Mouse (Mus musculus) limb, embryonic 15.5 days (tissue): ENCODE data around the gene Bcl11a. TPM values are rescaled to one million over a fixed set of nuclear protein-coding genes. Genes with fewer than 3 reads are reported as not detected.

Source experiments
- ATAC-seq: fragments of 200-750 bp; cut with Nextera tagmentation; 2 replicates; pipeline ENCODE4 v1.8.0; 2017; ENCODE audit warnings: low read depth, moderate TSS enrichment; ENCODE audit not compliant: insufficient number of reproducible peaks, low FRiP score, low TSS enrichment
- H3K27ac ChIP-seq: fragments of 300-500 bp; sonication (generic); 2 replicates; pipeline ENCODE4 v1.5.1; 2015; ENCODE audit warnings: moderate library complexity, mild to moderate bottlenecking, inconsistent platforms
- H3K27me3 ChIP-seq: fragments of 300-500 bp; sonication (generic); 2 replicates; pipeline ENCODE4 v1.6.1; 2015; ENCODE audit warnings: inconsistent platforms
- H3K36me3 ChIP-seq: fragments of 300-500 bp; sonication (generic); 2 replicates; pipeline ENCODE4 v1.6.1; 2015; ENCODE audit warnings: inconsistent platforms
- H3K4me1 ChIP-seq: fragments of 300-500 bp; sonication (generic); 2 replicates; pipeline ENCODE4 v1.6.1; 2015; ENCODE audit warnings: inconsistent platforms
- H3K4me2 ChIP-seq: fragments of 300-500 bp; sonication (generic); 2 replicates; pipeline ENCODE4 v1.6.1; 2015; ENCODE audit warnings: mild to moderate bottlenecking, inconsistent platforms
- H3K4me3 ChIP-seq: fragments of 300-500 bp; sonication (generic); 2 replicates; pipeline ENCODE4 v1.5.1; 2015; ENCODE audit warnings: mild to moderate bottlenecking, inconsistent platforms
- H3K9ac ChIP-seq: fragments of 300-500 bp; sonication (generic); 2 replicates; pipeline ENCODE4 v1.6.1; 2015; ENCODE audit warnings: inconsistent platforms
- H3K9me3 ChIP-seq: fragments of 300-500 bp; sonication (generic); 2 replicates; pipeline ENCODE4 v1.6.1; 2016; ENCODE audit warnings: inconsistent platforms
- WGBS: fragments of 180-500 bp; shearing (Covaris S2); methylation state at CpG from one replicate; pipeline ENCODE4 v1.1.7; 2015; 5-methylcytosine and 5-hydroxymethylcytosine counted together
- polyA plus RNA-seq: library from polyadenylated mRNA; unstranded; fragments of >200 nt; fragmentation: Nextera tagmentation; extraction: Ambion mirVana; gene quantifications from 2 replicates; pipeline ENCODE4 v1.2.1, GENCODE M21; 2015

Bcl11a gene
- polyA plus RNA-seq, 1 experiment from 2014 or later, result 60.9 TPM

DNA sequence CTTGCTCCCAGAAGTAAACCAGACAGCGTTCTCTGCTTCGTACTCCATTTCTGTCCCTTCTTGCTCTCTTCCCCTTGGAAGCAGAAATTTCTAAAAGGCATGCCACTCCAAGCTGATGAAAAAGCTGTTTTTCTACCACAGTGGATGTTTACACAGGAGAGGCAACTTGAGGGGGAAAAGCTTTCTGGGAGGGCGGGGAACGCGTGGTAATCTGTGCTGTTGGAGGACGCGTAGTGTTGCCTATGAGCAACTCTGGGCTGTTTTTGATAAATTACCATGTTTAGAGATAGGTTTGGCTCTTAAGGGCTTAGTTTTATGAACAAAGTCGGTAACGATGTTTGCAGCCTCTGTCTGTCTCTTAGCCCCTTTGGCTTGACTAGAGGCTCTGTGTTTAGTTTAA lies 17.4 kb downstream of the Bcl11a start:
- Histone ChIP-seq H3K27ac (peak overlapping the region; percentile 47; the same call in 1 of the 2 replicates), H3K4me3 (no peak overlapping the region), H3K4me1 (peaks cover 68% of the 10 kb centered on the region), H3K4me2 (no peak overlapping the region), H3K9ac (no peak overlapping the region), H3K9me3 (no peaks in the 10 kb centered on the region), H3K27me3 (no peaks in the 10 kb centered on the region), H3K36me3 (no peaks in the 10 kb centered on the region)
- ATAC-seq, result no peak
- 50% methylated on average over 9 of the region's 9 CpGs for WGBS

DNA sequence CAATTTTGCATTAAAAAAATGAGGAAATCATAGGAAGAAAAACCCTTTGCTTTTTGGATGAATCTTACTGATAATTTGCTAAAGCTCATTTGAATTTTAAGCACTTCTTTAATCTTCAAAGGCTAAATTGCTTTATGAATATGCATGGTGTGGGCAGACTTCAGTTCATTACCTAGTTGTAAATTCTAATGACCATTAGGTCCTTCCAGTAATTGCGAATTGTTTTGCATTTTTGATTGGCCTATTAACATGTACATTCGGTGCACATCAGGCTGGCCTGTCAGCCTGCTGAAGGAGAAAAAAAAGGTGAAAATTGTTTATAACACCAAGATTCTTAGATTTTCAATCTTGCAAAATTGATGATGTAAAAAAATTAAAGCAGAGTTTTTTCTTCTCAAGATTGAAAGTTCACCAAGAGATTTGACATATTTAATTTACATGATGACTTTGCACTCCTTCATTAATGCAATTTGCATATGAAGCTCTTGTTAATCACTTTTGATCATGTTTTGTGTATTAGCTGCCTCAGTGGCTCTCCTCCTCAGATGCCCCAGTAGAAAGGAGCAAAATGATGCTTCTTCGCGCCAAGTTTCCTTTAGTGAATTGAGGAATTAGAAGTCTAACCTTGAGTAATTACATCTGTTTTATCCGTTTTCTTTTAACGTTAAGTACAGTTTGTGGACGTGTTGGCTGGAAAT lies 17.9 kb downstream of the Bcl11a start:
- H3K4me3 ChIP-seq, result no peak overlapping the region
- H3K27me3 ChIP-seq, result no peaks in the 10 kb centered on the region
- no peaks in the 10 kb centered on the region for H3K36me3 ChIP-seq
- no peak overlapping the region for H3K4me2 ChIP-seq
- WGBS, result 56% methylated on average over 7 of the region's 7 CpGs
- H3K4me1 ChIP-seq, result peaks cover 69% of the 10 kb centered on the region
- no peak overlapping the region for H3K9ac ChIP-seq
- H3K9me3 ChIP-seq, result no peaks in the 10 kb centered on the region
- no peak overlapping the region for H3K27ac ChIP-seq
- ATAC-seq, result no peak

DNA sequence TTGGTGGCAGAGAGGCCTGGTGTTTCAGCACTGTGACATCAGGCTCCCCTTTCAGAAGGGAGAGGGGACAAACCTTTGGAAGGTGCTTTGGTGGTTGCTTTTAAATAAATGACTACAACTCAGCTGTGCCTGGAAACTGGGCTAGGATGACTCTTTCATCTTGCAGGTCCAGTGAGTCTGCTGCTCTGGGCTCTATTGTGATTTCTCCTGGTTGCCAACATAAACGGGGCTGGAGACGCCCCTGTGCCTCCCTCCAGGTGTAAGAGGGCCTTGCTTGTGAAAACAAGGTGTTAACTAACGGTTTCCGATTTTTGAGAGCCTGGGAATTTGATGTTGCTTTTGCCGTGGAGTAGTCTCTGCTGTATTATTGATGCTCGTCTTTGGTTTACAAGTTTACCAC lies 18.6 kb downstream of the Bcl11a start:
- no peak overlapping the region for H3K9ac ChIP-seq
- WGBS, result 30% methylated on average over 6 of the region's 6 CpGs
- H3K9me3 ChIP-seq, result no peaks in the 10 kb centered on the region
- no peaks in the 10 kb centered on the region for H3K36me3 ChIP-seq
- H3K4me1 ChIP-seq, result peaks cover 74% of the 10 kb centered on the region
- ATAC-seq, result no peak
- H3K4me3 ChIP-seq, result no peak overlapping the region
- no peak overlapping the region for H3K4me2 ChIP-seq
- H3K27me3 ChIP-seq, result no peaks in the 10 kb centered on the region
- 0 out of 2 replicates have a peak overlapping the region, but pooled peaks have one; percentile 55 for H3K27ac ChIP-seq

DNA sequence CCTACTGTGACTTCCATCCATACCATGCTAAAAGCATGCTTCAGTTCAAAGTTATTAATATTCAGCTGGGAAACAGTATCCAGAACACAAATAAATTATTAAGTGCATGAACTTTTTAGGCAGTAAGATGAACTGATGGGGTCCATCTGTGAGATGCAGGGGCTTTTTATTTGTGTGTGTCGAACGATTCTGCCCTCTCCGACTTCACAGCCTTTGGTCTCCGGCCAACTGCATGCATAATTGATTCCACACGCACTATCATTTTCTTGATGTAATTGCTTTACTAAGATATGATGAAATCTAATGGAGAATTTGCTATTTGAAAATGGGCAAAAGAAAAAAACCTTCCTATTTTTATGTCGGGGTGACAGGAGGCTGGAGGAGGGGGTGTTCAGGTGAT lies 19.2 kb downstream of the Bcl11a start:
- no peak for ATAC-seq
- Histone ChIP-seq H3K27ac (no peak overlapping the region), H3K9ac (no peak overlapping the region), H3K4me3 (no peak overlapping the region), H3K4me2 (no peak overlapping the region), H3K27me3 (no peaks in the 10 kb centered on the region), H3K36me3 (no peaks in the 10 kb centered on the region), H3K9me3 (no peaks in the 10 kb centered on the region), H3K4me1 (peaks cover 74% of the 10 kb centered on the region)
- 31% methylated on average over 6 of the region's 6 CpGs for WGBS

DNA sequence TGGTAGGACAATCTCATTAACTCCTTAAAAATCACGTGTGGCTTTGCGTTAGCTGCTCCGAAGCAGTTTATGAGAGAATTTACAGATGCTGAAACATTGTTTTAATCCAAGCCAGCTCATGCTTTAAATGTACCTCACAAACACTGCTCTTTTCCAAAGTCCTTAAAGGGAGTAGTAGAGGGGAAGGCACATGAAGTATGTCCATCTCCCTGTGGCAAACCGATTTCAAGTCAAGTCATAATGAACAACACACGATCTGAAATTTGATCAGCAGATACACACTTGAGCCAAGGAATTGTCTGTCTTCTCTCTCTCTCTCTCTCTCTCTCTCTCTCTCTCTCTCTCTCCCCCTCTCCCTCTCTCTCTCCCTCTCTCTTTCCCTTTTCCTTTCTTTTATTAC lies 20.2 kb downstream of the Bcl11a start:
- Histone ChIP-seq H3K4me3 (no peak overlapping the region), H3K27me3 (no peaks in the 10 kb centered on the region), H3K36me3 (no peaks in the 10 kb centered on the region), H3K4me2 (no peak overlapping the region), H3K4me1 (peaks cover 78% of the 10 kb centered on the region), H3K9ac (no peak overlapping the region), H3K27ac (0 out of 2 replicates have a peak overlapping the region, but pooled peaks have one; percentile 22), H3K9me3 (no peaks in the 10 kb centered on the region)
- WGBS, result 22% methylated on average over 5 of the region's 5 CpGs
- no peak for ATAC-seq

DNA sequence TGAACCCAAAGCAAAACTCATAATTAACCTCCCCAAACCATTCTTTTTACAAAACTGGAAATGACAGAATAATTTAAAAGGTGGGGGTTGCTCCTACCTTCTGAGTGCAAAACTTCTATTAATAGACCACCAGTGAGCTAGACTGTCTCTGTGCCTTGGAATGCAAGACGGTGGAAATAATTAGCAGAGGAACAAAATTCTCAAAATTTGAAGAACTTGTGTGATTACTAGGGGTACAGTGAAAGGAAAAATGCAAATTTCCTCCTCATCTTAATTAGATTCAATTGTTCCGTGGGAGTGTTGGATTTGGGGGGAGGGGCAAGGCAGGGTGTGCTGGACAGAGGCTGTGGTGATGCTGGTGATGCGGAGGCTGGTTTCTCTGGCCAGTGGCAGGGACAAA lies 20.8 kb downstream of the Bcl11a start:
- H3K9ac ChIP-seq, result no peak overlapping the region
- 35% methylated on average over 3 of the region's 3 CpGs for WGBS
- peak overlapping the region; percentile 13; the same call in 1 of the 2 replicates for H3K4me2 ChIP-seq
- no peak overlapping the region for H3K4me3 ChIP-seq
- no peaks in the 10 kb centered on the region for H3K9me3 ChIP-seq
- H3K36me3 ChIP-seq, result no peaks in the 10 kb centered on the region
- H3K27me3 ChIP-seq, result no peaks in the 10 kb centered on the region
- no peak for ATAC-seq
- H3K4me1 ChIP-seq, result peaks cover 83% of the 10 kb centered on the region
- H3K27ac ChIP-seq, result 0 out of 2 replicates have a peak overlapping the region, but pooled peaks have one; percentile 51

DNA sequence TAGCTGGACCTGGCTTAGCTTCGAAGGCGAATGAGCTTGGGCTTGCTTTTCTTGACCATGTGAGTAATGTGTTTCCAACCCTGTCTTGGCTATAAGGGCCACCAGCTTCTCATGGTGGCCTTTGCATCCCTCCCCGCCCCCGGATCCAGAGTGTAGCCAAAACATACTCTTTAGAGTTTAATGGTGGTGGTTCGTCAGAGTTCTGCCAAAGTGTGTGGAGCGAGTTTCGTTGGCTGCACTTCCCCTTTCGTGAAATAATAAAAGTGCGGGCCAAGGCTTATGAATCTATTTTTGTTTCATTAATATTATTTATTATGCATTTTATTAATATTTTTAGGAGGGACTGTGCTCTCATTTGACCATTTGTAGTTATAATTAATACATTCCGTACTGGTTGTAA lies 21.4 kb downstream of the Bcl11a start:
- no peak for ATAC-seq

DNA sequence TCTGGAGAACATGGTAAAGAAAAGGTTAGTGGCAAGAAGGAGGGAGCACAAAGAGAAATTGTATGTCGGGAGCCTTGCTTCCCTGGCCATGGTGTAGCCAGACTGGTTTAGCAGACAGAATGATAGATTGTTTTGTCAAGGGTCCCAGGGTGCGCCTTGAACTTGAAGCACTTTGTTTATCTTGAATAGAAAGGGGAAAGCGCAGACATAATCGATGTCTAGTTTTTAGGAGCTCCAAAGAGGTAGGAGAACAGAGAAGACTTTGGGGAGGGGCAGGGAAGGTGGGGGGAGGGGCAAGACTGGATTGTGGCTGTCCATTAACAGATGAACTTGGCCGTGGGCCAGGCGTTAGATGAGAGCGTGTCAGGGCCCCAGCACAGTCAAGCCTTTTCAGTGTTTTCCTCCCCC lies 22.0 kb downstream of the Bcl11a start:
- Histone ChIP-seq H3K4me3 (no peak overlapping the region), H3K27me3 (no peaks in the 10 kb centered on the region), H3K9ac (no peak overlapping the region), H3K9me3 (no peaks in the 10 kb centered on the region), H3K27ac (peak overlapping the region; percentile 76), H3K4me1 (peaks cover 74% of the 10 kb centered on the region), H3K36me3 (no peaks in the 10 kb centered on the region), H3K4me2 (peak overlapping the region; percentile 4; the same call in 1 of the 2 replicates)
- ATAC-seq, result no peak
- 22% methylated on average over 7 of the region's 7 CpGs for WGBS

More for the DNA sequence above, 21.4 kb downstream of the Bcl11a start:
- no peaks in the 10 kb centered on the region for H3K9me3 ChIP-seq
- H3K4me2 ChIP-seq, result peak overlapping the region; percentile 13
- 45% methylated on average over 10 of the region's 10 CpGs for WGBS
- H3K27me3 ChIP-seq, result no peaks in the 10 kb centered on the region
- H3K4me3 ChIP-seq, result no peak overlapping the region
- H3K4me1 ChIP-seq, result peaks cover 80% of the 10 kb centered on the region
- peak overlapping the region; percentile 51; the same call in 1 of the 2 replicates for H3K27ac ChIP-seq
- H3K9ac ChIP-seq, result no peak overlapping the region
- no peaks in the 10 kb centered on the region for H3K36me3 ChIP-seq

DNA sequence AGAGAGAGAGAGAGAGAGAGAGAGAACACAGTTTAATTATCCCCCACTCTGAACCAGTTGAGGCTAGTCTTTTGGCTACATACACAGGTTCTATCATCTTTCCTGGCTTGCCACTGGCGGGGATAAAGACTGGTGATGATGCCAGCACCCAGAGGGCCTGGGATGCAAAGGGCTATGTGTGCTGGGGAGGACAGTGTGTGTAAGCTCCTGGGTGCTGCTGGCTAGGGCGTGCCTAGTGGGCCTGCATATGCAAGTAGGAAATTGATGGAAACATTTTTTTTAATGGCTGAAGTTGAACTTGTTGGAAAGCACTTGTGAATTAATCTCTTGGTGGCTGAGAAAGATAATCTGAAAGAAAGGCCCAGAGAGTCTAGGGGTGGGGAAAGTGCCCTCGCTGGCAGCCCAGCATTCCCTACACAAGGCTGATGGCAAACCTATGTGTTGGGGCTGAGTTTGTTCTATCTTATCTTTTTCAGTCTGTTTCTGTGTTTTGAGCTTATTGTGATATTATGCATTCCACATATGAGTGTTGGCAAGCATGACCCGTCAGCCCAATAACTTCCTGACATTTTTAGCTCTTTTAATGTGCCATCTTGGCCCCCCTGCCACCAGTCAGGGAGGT lies 22.7 kb downstream of the Bcl11a start:
- peak overlapping the region; percentile 59 for H3K27ac ChIP-seq
- H3K4me3 ChIP-seq, result no peak overlapping the region
- WGBS, result 51% methylated on average over 4 of the region's 4 CpGs
- no peaks in the 10 kb centered on the region for H3K9me3 ChIP-seq
- H3K4me2 ChIP-seq, result no peak overlapping the region
- H3K36me3 ChIP-seq, result no peaks in the 10 kb centered on the region
- H3K27me3 ChIP-seq, result no peaks in the 10 kb centered on the region
- H3K4me1 ChIP-seq, result peaks cover 69% of the 10 kb centered on the region
- no peak for ATAC-seq
- no peak overlapping the region for H3K9ac ChIP-seq

DNA sequence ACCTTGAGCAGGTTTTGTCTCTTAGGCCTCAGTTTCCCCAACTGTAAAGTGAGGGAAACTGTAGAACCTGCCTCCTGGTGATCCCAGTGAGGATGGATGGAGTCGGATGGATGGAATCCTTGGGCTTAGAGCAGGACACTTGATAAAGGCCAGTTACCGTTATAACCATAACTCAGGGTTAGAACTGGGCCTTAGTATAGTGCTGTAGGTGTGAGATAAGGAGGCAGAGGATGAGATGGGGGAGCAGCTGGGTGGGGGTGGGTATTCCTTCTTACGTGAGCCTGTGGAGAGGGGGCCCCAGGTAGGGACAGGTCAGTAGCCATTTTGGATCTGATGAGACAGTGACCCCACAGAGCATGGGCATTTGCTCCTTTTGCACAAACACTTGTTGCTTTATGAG lies 23.8 kb downstream of the Bcl11a start:
- Histone ChIP-seq H3K27ac (no peak overlapping the region), H3K36me3 (no peaks in the 10 kb centered on the region), H3K4me3 (no peak overlapping the region), H3K27me3 (no peaks in the 10 kb centered on the region), H3K9me3 (no peaks in the 10 kb centered on the region), H3K4me2 (no peak overlapping the region), H3K9ac (no peak overlapping the region), H3K4me1 (peaks cover 67% of the 10 kb centered on the region)
- 88% methylated on average over 3 of the region's 3 CpGs for WGBS
- ATAC-seq, result no peak

DNA sequence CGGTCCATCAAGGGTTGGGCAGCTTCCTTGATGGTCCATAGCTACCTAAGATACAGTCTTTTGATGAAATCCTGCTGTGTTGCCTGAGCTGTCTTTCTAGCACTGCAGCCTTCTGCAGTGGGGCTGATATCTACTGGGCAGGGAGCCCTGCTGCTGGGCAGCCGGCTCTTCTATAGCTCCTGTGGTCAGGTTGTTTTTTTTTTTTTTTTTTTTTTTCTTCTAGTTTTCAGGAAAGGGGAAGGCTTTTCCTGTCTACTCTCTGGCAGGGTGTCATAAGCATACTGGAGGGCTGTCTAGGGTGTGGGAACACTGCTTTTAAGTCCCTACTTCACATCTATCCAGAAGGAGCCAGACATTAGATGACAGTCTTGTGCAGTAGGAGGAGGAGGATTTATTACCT lies 24.5 kb downstream of the Bcl11a start:
- no peaks in the 10 kb centered on the region for H3K9me3 ChIP-seq
- WGBS, result 45% methylated on average over 2 of the region's 2 CpGs

DNA sequence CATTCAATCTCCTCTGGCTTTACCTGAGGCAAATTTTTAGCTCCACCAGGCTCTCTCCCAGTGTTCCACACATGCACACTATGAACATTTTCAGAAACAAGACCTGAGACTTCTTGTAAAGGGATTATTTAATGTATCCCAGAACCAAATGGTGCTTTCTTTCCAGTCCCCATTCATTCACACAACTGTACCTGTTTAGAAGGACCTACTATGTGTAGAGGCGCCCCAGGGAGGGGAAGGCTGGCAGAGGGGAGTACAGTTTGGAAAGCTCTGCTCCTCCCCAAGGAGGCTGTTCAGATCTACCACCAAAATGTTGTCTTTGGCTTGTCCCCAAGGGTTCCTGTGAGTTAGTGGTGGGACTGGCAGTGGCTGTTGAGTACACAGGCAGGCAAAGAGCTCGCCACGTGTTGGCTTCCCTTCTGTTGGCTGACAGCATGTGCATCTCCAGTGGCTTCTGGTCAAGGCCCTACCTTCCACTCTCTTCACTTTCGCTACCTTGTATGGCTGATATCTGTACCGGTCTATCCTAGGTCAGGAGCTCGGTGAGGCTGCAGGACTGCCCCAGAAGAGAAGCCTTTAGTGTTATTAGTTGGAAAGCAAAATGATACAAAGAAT lies 25.4 kb downstream of the Bcl11a start:
- H3K4me1 ChIP-seq, result peaks cover 51% of the 10 kb centered on the region
- H3K36me3 ChIP-seq, result no peaks in the 10 kb centered on the region
- no peak overlapping the region for H3K9ac ChIP-seq
- H3K9me3 ChIP-seq, result no peaks in the 10 kb centered on the region
- no peak overlapping the region for H3K4me3 ChIP-seq
- no peak for ATAC-seq
- H3K4me2 ChIP-seq, result no peak overlapping the region
- peak overlapping the region; percentile 27; the same call in 1 of the 2 replicates for H3K27ac ChIP-seq
- WGBS, result 66% methylated on average over 6 of the region's 6 CpGs
- H3K27me3 ChIP-seq, result no peaks in the 10 kb centered on the region

More for the DNA sequence above, 24.5 kb downstream of the Bcl11a start:
- Histone ChIP-seq H3K4me2 (no peak overlapping the region), H3K36me3 (no peaks in the 10 kb centered on the region), H3K27ac (0 out of 2 replicates have a peak overlapping the region, but pooled peaks have one; percentile 43), H3K9ac (no peak overlapping the region), H3K4me3 (no peak overlapping the region), H3K27me3 (no peaks in the 10 kb centered on the region), H3K4me1 (peaks cover 59% of the 10 kb centered on the region)
- ATAC-seq, result no peak
